10 mouse cellular contexts compared by ENCODE assay signal in genomic region chr1:51837845-51838623, GRCm38 (mm10).
DNase-seq lines count a peak whose midpoint lies in the region; ATAC-seq and TF ChIP-seq lines count a peak whose summit lies in the region.
"Had no signal": no experiment of that assay in that cellular context is flagged by ENCODE, and none has a peak within 500 bp of the region (broad histone marks: within the 10 kb centered on the region; RNA-seq: fewer than 3 reads in every experiment).

No protein-coding gene starts in this region.

- peaks cover 2% of the 10 kb centered on the region for H3K36me3 ChIP-seq in heart, embryonic 11.5 days (ENCODE audit: control insufficient read depth, insufficient read depth, low read length)
- peaks cover 13% of the 10 kb centered on the region; the same call in 1 of the 2 replicates for H3K36me3 ChIP-seq in heart, embryonic 14.5 days (ENCODE audit: control insufficient read depth, insufficient read depth, low read length)
- H3K36me3 ChIP-seq in myocyte (ENCODE audit: control insufficient read depth, insufficient read depth), result peaks cover 3% of the 10 kb centered on the region

- H3K4me3 ChIP-seq in heart, embryonic 11.5 days (ENCODE audit: low read depth, low read length), result no peak overlapping the region
- H3K4me3 ChIP-seq in lung, adult 2 months (replicated peaks; ENCODE audit: extremely low read depth, low read depth, low read length), result no peak overlapping the region
- H3K4me3 ChIP-seq in heart, embryonic 14.5 days (ENCODE audit: control insufficient read depth in 1 of 2, insufficient read depth in 1 of 2, low read depth in 1 of 2, low read length in 2 of 2), result no peak overlapping the region
- no peak overlapping the region for H3K4me3 ChIP-seq in myocyte

- peaks cover 28% of the 10 kb centered on the region for H3K4me1 ChIP-seq in heart, embryonic 11.5 days (ENCODE audit: control insufficient read depth, insufficient read depth, low read length)
- peaks cover 17% of the 10 kb centered on the region for H3K4me1 ChIP-seq in lung, adult 2 months (ENCODE audit: control insufficient read depth, insufficient read depth, low read length)
- peaks cover 14 to 25% of the 10 kb centered on the region in 2 experiments for H3K4me1 ChIP-seq in heart, embryonic 14.5 days (ENCODE audit: control insufficient read depth in 2 of 2, insufficient read depth in 2 of 2, low read length in 2 of 2)

- no peak for TF ChIP-seq POLR2A in lung, adult 2 months (IDR thresholded peaks at IDR 0.05; ENCODE audit: borderline replicate concordance, extremely low read depth, low read depth, low read length)
- no peak for TF ChIP-seq POLR2A in myocyte (IDR thresholded peaks at IDR 0.05; ENCODE audit: insufficient read length, low read depth)

- no peaks in the 10 kb centered on the region for H3K9me3 ChIP-seq in heart, embryonic 11.5 days (replicated peaks; ENCODE audit: control insufficient read depth, low read length)
- no peaks in the 10 kb centered on the region for H3K9me3 ChIP-seq in heart, embryonic 14.5 days (ENCODE audit: control insufficient read depth, low read length)

- no peak for ATAC-seq in heart, embryonic 11.5 days (replicated peaks; ENCODE audit: insufficient number of reproducible peaks, low FRiP score, low TSS enrichment)
- ATAC-seq in heart, embryonic 14.5 days (ENCODE audit: insufficient number of reproducible peaks, insufficient read depth, low FRiP score, low read depth), result peak; percentile 72

- no peaks in the 10 kb centered on the region for H3K27me3 ChIP-seq in heart, embryonic 11.5 days (ENCODE audit: control insufficient read depth, insufficient read depth, low read length)
- no peaks in the 10 kb centered on the region for H3K27me3 ChIP-seq in heart, embryonic 14.5 days (ENCODE audit: control insufficient read depth, insufficient read depth, low read length)
- no peaks in the 10 kb centered on the region for H3K27me3 ChIP-seq in myocyte (ENCODE audit: control insufficient read depth, insufficient read depth, insufficient read length)

- no peak overlapping the region for H3K9ac ChIP-seq in heart, embryonic 11.5 days (ENCODE audit: low read depth, low read length)
- no peak overlapping the region for H3K9ac ChIP-seq in heart, embryonic 14.5 days (ENCODE audit: low read length)

- no peak overlapping the region for H3K27ac ChIP-seq in heart, embryonic 11.5 days (ENCODE audit: low read depth, low read length)
- H3K27ac ChIP-seq in heart, embryonic 14.5 days (replicated peaks in 1 of 2; ENCODE audit: control insufficient read depth in 1 of 2, insufficient read depth in 1 of 2, low read depth in 2 of 2, low read length in 2 of 2), result peak overlapping the region; percentile 21 to 33; a peak in 2 of 4 replicates

- no peak overlapping the region for H3K4me2 ChIP-seq in heart, embryonic 11.5 days
- H3K4me2 ChIP-seq in heart, embryonic 14.5 days (ENCODE audit: low read length), result no peak overlapping the region
- no peak overlapping the region for H3K4me2 ChIP-seq in myocyte (ENCODE audit: low read depth)

- 69% methylated on average over 11 of the region's 11 CpGs for WGBS in heart, embryonic 11.5 days (ENCODE audit: insufficient replicate concordance)
- 35% methylated on average over 11 of the region's 11 CpGs for WGBS in lung, adult 2 months
- WGBS in heart, embryonic 14.5 days, result 41% methylated on average over 11 of the region's 11 CpGs

- peak; percentile 33; the same call in 1 of the 2 replicates for TF ChIP-seq CTCF in lung, adult 2 months (IDR thresholded peaks at IDR 0.05; ENCODE audit: insufficient read depth, low read length)

- no peak overlapping the region for H3ac ChIP-seq in myocyte (ENCODE audit: control insufficient read depth, insufficient read length)

- H3K79me2 ChIP-seq in myocyte (ENCODE audit: control insufficient read depth, insufficient read depth), result no peaks in the 10 kb centered on the region

- DNase-seq in heart, adult 11 months, result peak; percentile 94
- DNase-seq in lung, adult 2 months, result no peak
- no peak for DNase-seq in lung, postnatal 25 days (ENCODE audit: low spot score)
- no peak for DNase-seq in ovary, adult 18-20 months (ENCODE audit: low spot score)
- DNase-seq in frontal cortex, postnatal 36 days (ENCODE audit: low spot score in 2 of 2), result no peak
- DNase-seq: gastrocnemius, postnatal 25 days; spleen, adult 18-20 months had no signal

TF ChIP-seq in myocyte, 11 proteins besides CTCF, POLR2A, EP300 and RAD21:
- no peak for TF ChIP-seq MYOD1 (IDR thresholded peaks at IDR 0.05; ENCODE audit: control insufficient read depth in 1 of 3, insufficient read length in 2 of 3, low read depth in 2 of 3)
- no peak for TF ChIP-seq CEBPB (IDR thresholded peaks at IDR 0.05; ENCODE audit: insufficient read depth, poor library complexity, severe bottlenecking)
- TF ChIP-seq E2F4 (IDR thresholded peaks at IDR 0.05; ENCODE audit: insufficient read depth), result no peak
- no peak for TF ChIP-seq MAX (IDR thresholded peaks at IDR 0.05; ENCODE audit: low read depth)
- peak; percentile 36 for TF ChIP-seq USF1 (IDR thresholded peaks at IDR 0.05; ENCODE audit: low read depth)
